Mouse (Mus musculus): ENCODE measurements at regions not wholly inside any gene's neighbourhood (a gene's known extent, or its start where the extent isn't known, plus 50 kb on each side); places are given as distances from the start of the nearest gene placed in this dataset.

DNA sequence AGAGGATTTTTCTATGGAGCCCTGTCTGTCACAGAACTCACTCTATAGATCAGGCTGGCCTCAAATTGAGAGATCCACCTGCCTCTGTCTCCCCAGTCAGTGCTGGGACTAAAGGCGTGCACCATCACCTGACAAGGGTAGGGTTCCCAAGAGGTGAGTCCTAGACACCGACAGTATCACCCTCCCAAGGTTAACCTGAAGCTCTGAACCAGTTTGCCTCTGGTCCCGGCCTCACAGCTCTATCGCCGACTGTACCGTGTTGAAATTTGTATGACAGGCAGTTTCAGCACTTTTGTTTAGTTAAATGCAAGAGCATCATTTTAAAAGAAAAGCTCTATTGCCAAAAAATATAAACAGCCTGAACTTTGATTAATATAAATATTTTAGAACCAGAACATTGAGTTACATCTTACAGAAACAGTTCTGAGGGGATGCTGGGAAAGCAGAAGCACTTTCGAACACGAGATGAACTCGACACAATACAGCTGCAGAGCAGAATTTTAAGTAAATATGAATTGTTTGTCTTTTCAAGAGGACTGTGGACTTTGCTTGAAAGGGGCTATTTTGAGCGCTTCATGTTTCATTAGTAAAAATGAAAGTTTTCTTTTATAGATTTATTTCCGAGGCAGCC is 189.2 kb upstream of the Adgrl2 start:
- Histone ChIP-seq H3K9me3 (replicated peaks) (no peaks in the 10 kb centered on the region), H3K9ac (no peak overlapping the region)
- ATAC-seq (replicated peaks; ENCODE audit: insufficient number of reproducible peaks, insufficient read depth, low FRiP score, low read depth), result no peak

DNA sequence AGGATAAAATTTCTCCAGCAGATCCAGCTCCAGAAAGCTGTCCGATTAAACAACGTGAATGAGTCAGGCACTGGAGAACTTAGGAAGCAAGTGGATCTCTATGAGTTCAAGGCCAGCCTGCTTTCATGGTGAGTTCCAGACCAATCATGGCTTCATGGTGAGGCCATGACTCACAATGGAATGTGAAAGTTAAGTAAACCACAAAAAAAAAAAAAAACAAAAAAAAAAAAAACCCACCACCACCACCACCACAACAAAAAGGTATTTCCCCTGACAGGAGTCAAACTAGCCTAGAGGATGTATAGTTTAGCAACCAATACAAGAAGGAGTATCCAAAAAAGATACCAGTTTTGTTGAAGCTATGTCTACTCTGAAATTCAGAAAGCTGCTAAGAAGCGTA is 188.5 kb upstream of the Adgrl2 start:
- Histone ChIP-seq H3K4me3 (no peak overlapping the region), H3K27me3 (no peaks in the 10 kb centered on the region), H3K27ac (no peak overlapping the region), H3K36me3 (no peaks in the 10 kb centered on the region), H3K4me1 (replicated peaks) (peaks cover 2% of the 10 kb centered on the region; the same call in 1 of the 2 replicates), H3K9ac (no peak overlapping the region), H3K4me2 (no peak overlapping the region), H3K9me3 (replicated peaks) (no peaks in the 10 kb centered on the region)
- 88% methylated on average over 3 of the region's 3 CpGs for WGBS
- ATAC-seq (replicated peaks; ENCODE audit: insufficient number of reproducible peaks, insufficient read depth, low FRiP score, low read depth), result no peak

More for the DNA sequence above, 189.2 kb upstream of the Adgrl2 start:
- Histone ChIP-seq H3K4me2 (no peak overlapping the region), H3K27ac (no peak overlapping the region), H3K27me3 (no peaks in the 10 kb centered on the region), H3K36me3 (no peaks in the 10 kb centered on the region), H3K4me1 (replicated peaks) (peaks cover 6% of the 10 kb centered on the region; the same call in 1 of the 2 replicates), H3K4me3 (no peak overlapping the region)
- 77% methylated on average over 11 of the region's 11 CpGs for WGBS

DNA sequence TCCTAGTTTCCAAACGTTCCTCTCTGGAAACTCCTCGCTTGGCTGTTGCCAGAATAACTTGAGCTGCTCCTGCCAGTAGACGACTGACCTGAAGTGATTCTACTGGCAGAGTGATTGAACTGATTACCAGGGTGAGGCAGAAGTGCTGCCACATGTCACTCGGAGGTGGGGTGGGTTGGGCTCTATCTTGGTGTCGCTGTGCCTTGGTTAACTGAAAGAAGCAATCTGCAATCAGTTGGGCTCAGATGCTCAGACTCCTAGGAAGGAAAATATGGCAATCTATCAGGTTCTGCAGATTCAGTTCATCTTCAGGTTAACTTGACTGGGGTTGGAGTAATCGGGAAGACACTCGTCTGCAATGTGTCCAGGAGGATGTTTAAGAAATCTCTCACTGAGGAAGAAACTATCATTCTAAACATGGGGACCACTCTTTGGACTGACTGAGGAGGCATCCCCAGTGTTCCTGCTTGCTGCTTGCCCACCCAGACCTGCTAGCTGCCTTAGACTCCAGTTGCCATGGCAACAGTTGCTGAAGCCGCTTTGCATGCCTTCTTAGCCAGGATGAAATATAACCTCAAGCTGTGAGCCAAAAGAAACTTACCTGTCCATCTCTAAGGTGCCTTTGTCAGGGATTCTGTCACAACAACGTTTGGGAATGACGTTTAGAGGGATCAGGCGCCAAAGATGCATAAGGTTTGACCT is 184.5 kb upstream of the Adgrl2 start:
- Histone ChIP-seq H3K36me3 (no peaks in the 10 kb centered on the region), H3K4me3 (no peak overlapping the region), H3K27ac (no peak overlapping the region), H3K27me3 (no peaks in the 10 kb centered on the region; the same call in 1 of the 2 replicates), H3K4me2 (no peak overlapping the region), H3K4me1 (replicated peaks) (no peaks in the 10 kb centered on the region; the same call in 1 of the 2 replicates), H3K9ac (no peak overlapping the region), H3K9me3 (replicated peaks) (no peaks in the 10 kb centered on the region)
- WGBS, result 60% methylated on average over 11 of the region's 11 CpGs
- ATAC-seq (replicated peaks; ENCODE audit: insufficient number of reproducible peaks, insufficient read depth, low FRiP score, low read depth), result no peak

DNA sequence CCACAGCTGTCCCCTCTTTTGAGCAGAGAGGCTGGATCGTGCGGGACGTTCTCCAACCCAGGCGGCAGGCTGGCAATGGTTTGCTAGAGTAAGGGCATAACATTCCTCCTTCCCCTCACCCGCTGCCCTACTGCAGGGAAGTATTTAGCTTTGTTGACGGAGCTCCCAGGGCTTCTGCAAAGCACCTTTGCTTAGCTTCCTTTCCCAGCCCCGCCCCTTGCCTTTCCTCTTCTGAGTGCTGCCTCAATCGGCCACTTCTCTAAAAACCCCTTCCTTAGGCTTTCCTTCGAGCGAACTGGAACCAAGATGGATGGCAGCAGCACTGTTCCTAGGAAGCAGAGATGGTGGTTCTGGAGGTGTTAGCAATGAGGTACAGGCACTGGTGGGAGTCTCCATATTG is 183.2 kb upstream of the Adgrl2 start:
- 41% methylated on average over 10 of the region's 10 CpGs for WGBS
- no peaks in the 10 kb centered on the region for H3K9me3 ChIP-seq (replicated peaks)
- no peaks in the 10 kb centered on the region; the same call in 1 of the 2 replicates for H3K4me1 ChIP-seq (replicated peaks)
- no peaks in the 10 kb centered on the region; the same call in 1 of the 2 replicates for H3K27me3 ChIP-seq
- peak overlapping the region; percentile 38; the same call in 1 of the 2 replicates for H3K4me2 ChIP-seq
- no peak overlapping the region for H3K9ac ChIP-seq
- no peaks in the 10 kb centered on the region for H3K36me3 ChIP-seq
- no peak for ATAC-seq (replicated peaks; ENCODE audit: insufficient number of reproducible peaks, insufficient read depth, low FRiP score, low read depth)
- 0 out of 2 replicates have a peak overlapping the region, but pooled peaks have one; percentile 14 for H3K4me3 ChIP-seq
- H3K27ac ChIP-seq, result no peak overlapping the region

DNA sequence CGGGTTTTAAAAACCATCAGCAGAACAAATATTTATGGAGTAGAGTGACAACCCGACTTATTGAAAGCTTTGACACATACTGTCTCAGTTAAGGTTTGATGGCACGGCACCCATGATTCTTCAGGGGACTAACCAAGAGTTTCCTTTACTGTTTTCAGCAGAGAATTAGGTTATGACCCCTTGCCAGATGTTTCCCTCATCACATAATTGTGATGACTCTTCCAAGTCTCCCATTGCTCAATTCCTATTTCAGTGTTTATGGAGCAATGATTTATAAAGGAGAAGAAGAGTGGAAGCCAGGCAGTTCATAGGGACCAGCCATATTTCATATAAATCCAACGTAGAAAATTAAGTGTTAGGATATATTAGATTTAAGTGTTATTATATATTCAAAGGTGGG is 181.4 kb upstream of the Adgrl2 start:
- ATAC-seq (replicated peaks; ENCODE audit: insufficient number of reproducible peaks, insufficient read depth, low FRiP score, low read depth), result no peak
- no peak overlapping the region for H3K27ac ChIP-seq
- no peak overlapping the region for H3K4me3 ChIP-seq
- no peaks in the 10 kb centered on the region; the same call in 1 of the 2 replicates for H3K27me3 ChIP-seq
- no peak overlapping the region for H3K4me2 ChIP-seq
- WGBS, result 75% methylated on average over 4 of the region's 4 CpGs
- H3K36me3 ChIP-seq, result no peaks in the 10 kb centered on the region
- no peak overlapping the region for H3K9ac ChIP-seq
- no peaks in the 10 kb centered on the region for H3K9me3 ChIP-seq (replicated peaks)
- no peaks in the 10 kb centered on the region; the same call in 1 of the 2 replicates for H3K4me1 ChIP-seq (replicated peaks)

DNA sequence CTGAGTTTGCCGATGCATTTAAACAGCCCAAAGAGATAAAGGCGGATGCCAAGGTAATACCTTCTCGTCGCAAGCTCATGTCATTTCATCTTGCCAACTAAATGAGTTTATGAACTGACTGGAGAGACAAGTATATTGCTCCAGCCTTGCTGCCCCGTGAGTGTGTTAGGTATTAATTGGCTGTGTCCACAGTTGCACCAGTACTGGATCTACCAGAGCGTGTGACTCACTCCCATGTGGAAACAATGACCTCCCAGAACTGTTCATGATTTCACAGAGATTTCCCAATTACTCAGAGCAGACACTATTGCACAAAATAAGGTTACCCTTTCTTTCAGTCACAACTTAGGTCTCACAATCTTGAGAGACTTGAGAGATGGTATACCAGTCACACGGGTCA is 179.8 kb upstream of the Adgrl2 start:
- no peak overlapping the region for H3K27ac ChIP-seq
- H3K9ac ChIP-seq, result no peak overlapping the region
- whole genome bisulfite sequencing, result 80% methylated on average over 7 of the region's 7 CpGs
- H3K4me1 ChIP-seq (replicated peaks), result no peaks in the 10 kb centered on the region; the same call in 1 of the 2 replicates
- H3K4me2 ChIP-seq, result no peak overlapping the region
- H3K4me3 ChIP-seq, result no peak overlapping the region
- H3K9me3 ChIP-seq (replicated peaks), result no peaks in the 10 kb centered on the region
- H3K27me3 ChIP-seq, result no peaks in the 10 kb centered on the region; the same call in 1 of the 2 replicates
- ATAC-seq (replicated peaks; ENCODE audit: insufficient number of reproducible peaks, insufficient read depth, low FRiP score, low read depth), result no peak
- H3K36me3 ChIP-seq, result no peaks in the 10 kb centered on the region

DNA sequence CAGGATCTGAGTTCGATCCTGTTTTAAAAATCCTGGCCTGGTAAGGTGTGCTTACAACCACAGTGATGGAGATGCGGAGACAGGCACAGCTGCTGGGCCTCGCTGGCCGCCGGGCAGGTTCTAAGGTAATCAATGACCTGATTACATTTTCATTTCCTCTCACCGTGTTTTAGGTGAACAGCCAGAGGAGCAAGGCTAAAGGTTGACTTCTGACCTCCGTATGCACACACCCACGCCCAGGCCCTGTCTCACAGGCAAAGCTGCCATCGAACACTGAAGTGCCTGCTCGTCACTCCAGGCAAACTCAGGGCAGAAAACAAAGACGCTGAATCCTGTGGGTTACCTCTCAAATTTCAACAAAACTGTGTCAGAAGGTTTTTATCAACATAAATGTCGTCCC is 179.1 kb upstream of the Adgrl2 start:
- H3K4me3 ChIP-seq, result no peak overlapping the region
- no peak overlapping the region for H3K9ac ChIP-seq
- no peaks in the 10 kb centered on the region for H3K36me3 ChIP-seq
- no peak for ATAC-seq (replicated peaks; ENCODE audit: insufficient number of reproducible peaks, insufficient read depth, low FRiP score, low read depth)
- H3K4me1 ChIP-seq (replicated peaks), result no peaks in the 10 kb centered on the region; the same call in 1 of the 2 replicates
- H3K27ac ChIP-seq, result no peak overlapping the region
- WGBS, result 75% methylated on average over 12 of the region's 12 CpGs
- no peaks in the 10 kb centered on the region for H3K9me3 ChIP-seq (replicated peaks)
- no peaks in the 10 kb centered on the region; the same call in 1 of the 2 replicates for H3K27me3 ChIP-seq
- no peak overlapping the region for H3K4me2 ChIP-seq

DNA sequence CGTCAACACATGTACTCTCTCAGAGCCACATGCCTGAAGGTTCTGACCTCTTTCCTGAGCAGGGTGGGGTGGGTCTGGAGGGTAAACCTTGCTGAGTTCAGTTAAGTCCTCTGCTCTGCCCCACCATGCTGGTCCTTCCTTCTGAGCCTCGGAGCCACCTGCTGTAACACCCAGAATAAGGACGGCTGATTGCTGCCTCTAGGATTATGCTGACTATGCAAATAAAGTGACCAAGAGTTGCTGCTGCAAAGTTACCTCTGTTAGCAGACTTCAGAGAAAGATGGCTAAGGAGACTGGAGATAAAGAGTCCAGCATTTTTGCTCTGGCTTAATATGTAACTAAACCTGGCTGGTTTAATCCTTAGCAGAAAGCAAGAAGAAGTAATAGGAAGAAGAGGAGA is 177.6 kb upstream of the Adgrl2 start:
- 76% methylated on average over 3 of the region's 3 CpGs for WGBS
- Histone ChIP-seq H3K9ac (no peak overlapping the region), H3K36me3 (no peaks in the 10 kb centered on the region), H3K27ac (no peak overlapping the region), H3K4me3 (no peak overlapping the region), H3K27me3 (no peaks in the 10 kb centered on the region), H3K9me3 (replicated peaks) (no peaks in the 10 kb centered on the region), H3K4me1 (replicated peaks) (no peaks in the 10 kb centered on the region; the same call in 1 of the 2 replicates), H3K4me2 (no peak overlapping the region)
- ATAC-seq (replicated peaks; ENCODE audit: insufficient number of reproducible peaks, insufficient read depth, low FRiP score, low read depth), result no peak

DNA sequence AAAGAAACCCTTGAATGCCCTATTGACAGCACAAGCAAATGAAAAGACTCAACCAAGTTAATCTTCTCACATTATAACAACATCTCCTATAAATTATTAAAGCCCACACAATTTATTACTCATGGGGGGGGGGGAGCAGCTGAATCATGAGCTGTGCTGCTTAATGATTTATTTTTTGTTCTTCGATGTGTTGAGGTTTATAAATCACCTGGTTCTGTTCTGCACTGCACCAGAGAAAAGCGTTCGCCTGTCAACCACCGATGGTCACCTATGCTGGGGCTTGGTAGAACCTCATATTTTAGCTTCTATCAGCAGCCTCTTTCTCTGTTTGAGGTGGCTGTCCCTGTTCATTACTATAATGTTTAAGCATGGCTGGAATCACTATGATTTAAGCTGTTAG is 174.4 kb upstream of the Adgrl2 start:
- no peak overlapping the region for H3K4me2 ChIP-seq
- no peak overlapping the region for H3K9ac ChIP-seq
- H3K4me1 ChIP-seq (replicated peaks), result no peaks in the 10 kb centered on the region; the same call in 1 of the 2 replicates
- H3K27ac ChIP-seq, result no peak overlapping the region
- WGBS, result 85% methylated on average over 4 of the region's 4 CpGs
- no peak overlapping the region for H3K4me3 ChIP-seq
- no peak for ATAC-seq (replicated peaks; ENCODE audit: insufficient number of reproducible peaks, insufficient read depth, low FRiP score, low read depth)
- no peaks in the 10 kb centered on the region for H3K36me3 ChIP-seq
- no peaks in the 10 kb centered on the region for H3K9me3 ChIP-seq (replicated peaks)
- no peaks in the 10 kb centered on the region for H3K27me3 ChIP-seq

DNA sequence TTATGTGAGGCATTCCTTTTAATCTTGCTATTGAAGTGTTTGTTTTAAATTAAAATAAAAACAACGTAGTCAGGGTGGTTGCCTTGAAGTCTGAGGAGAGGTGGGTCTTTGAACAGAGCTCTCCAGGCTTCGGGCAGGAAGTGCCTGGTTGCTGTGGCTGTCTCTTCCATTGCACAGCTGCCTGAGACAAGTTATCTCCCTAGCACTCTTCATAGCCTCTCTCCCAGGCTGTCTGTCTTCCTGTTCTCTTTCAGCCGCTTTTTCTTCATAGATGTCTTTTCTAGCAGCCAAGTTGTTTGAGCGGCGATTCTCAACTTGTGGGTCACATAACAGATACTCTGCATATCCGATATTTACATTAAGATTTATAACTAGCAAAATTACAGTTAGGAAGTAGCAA is 173.2 kb upstream of the Adgrl2 start:
- no peaks in the 10 kb centered on the region for H3K36me3 ChIP-seq
- no peaks in the 10 kb centered on the region for H3K9me3 ChIP-seq (replicated peaks)
- H3K27ac ChIP-seq, result no peak overlapping the region
- no peak overlapping the region for H3K4me2 ChIP-seq
- H3K9ac ChIP-seq, result no peak overlapping the region
- WGBS, result 50% methylated on average over 6 of the region's 6 CpGs
- H3K4me1 ChIP-seq (replicated peaks), result no peaks in the 10 kb centered on the region; the same call in 1 of the 2 replicates
- ATAC-seq (replicated peaks; ENCODE audit: insufficient number of reproducible peaks, insufficient read depth, low FRiP score, low read depth), result no peak
- H3K4me3 ChIP-seq, result no peak overlapping the region
- no peaks in the 10 kb centered on the region for H3K27me3 ChIP-seq

DNA sequence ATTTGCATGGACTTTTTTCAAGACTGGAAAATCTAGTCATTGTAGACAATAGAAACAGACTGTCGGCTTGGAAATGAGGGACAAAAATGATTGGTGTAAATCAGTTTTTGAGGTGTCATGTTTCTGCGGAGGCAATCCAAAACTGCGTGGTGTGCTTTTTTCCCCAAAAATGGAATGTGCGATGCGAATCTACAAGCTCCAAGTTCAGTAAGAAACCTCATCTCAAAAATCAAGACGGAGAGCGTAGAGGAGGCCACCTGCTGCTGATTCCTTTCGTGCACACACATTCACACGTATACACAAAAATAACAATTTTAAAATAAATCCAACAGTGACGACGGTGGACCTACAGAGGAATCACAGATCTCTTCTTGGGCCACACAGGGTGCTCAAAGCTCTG is 170.5 kb upstream of the Adgrl2 start:
- no peak overlapping the region for H3K9ac ChIP-seq
- H3K9me3 ChIP-seq (replicated peaks), result no peaks in the 10 kb centered on the region
- H3K4me3 ChIP-seq, result no peak overlapping the region
- no peak overlapping the region for H3K27ac ChIP-seq
- no peaks in the 10 kb centered on the region for H3K36me3 ChIP-seq
- no peak for ATAC-seq (replicated peaks; ENCODE audit: insufficient number of reproducible peaks, insufficient read depth, low FRiP score, low read depth)
- WGBS, result 92% methylated on average over 11 of the region's 11 CpGs
- H3K27me3 ChIP-seq, result no peaks in the 10 kb centered on the region
- H3K4me1 ChIP-seq (replicated peaks), result no peaks in the 10 kb centered on the region; the same call in 1 of the 2 replicates
- H3K4me2 ChIP-seq, result no peak overlapping the region

Measured in heart, embryonic 15.5 days (tissue).